Mouse (Mus musculus) layer of hippocampus, postnatal 10 days (tissue): ENCODE measurements at regions not wholly inside any gene's neighbourhood (a gene's known extent, or its start where the extent isn't known, plus 50 kb on each side); places are given as distances from the start of the nearest gene placed in this dataset.

ENCODE experiments used
- DNase-seq, 2 experiments: peaks; one replicate each; pipeline ENCODE4 v3.0.0; 2021; ENCODE audit warnings: low spot score in 2 of 2

DNA sequence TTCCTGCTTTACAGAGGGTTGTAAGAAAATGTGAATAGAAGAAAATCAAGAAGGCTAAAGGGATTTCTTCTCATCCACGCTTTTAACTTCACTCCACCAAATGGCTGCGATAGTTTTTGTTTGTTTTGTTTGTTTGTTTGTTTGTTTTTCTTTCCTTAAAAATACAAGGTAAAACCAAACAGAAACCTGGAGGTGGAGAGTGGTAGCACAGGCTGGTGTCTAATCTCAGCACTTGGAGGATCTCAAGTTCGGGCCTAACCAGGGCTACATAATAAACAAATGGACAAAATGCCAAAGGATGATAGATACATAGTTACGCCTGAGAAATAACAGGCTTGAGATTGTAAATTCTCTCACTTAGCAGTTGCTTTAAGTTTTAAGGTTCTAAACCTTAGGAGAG lies 50.8 kb upstream of the Mboat1 start:
- DNase-seq = no peak

DNA sequence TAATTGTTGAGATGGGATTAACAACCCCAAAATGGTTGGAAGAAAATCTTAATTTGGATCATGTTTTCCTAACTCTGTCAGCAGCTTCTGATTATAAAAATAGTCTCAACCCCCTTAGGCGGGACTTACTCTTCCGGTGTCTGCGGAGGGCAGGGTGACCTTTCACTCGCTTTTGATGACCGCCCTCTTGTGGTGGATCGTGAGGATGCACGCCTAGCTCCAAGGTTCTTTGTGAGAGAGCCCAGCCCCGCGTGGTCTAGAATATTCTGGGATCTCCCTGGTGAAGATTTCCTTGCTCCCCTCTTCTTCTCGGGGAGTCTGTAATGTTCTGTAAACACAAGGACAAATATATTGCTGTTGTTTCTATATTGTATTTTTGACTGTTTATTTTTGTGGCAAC lies 51.3 kb upstream of the Mboat1 start:
- DNase-seq = peak; percentile 88 to 90

DNA sequence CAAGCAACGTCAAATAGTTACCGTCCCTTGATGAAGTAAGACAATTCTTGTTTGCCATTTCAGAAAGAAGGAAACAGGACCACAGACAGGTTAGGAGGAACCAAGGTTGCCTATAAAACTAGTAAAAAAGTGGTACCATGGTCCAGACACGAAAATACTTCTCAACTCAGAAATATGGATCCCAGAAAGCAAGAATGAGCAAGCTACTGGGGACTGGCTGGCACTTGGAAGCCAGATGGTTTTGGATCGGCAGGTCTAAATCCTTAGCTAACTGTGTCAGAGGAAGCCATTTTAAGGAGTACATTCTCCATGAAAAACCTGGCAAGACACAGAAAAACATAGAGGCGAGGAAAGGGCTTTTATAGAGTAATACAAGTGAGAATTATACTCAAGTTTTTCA lies 51.9 kb upstream of the Mboat1 start:
- DNase-seq = no peak

DNA sequence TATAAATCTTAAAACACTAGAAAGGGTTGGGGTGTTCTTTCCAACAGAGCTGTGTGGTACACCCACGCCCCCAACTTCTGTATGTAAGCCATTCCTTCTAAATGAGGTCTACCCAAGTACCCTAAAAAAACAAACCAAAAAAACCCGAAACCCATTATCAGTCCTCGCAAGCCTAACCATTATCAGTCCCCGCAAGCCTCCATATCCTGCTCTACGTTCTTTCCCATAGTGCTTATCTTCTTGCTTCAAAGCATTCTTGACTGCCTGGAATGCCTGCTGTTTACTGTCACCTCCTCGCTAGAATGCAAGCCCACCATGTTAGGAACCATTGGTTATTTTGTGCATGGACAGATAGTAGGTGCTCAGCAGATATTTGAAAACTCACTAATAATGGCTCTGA lies 52.3 kb upstream of the Mboat1 start:
- no peak for DNase-seq

GRCm38 (mm10) chr13:30082761-30083160 lies 53.5 kb upstream of the Mboat1 start:
- DNase-seq = no peak

- DNase-seq = no peak
Measured at GRCm38 (mm10) chr13:30080705-30081474, 55.4 kb upstream of the Mboat1 start.

- no peak for DNase-seq
Measured at GRCm38 (mm10) chr13:30074517-30075064, 61.7 kb upstream of the Mboat1 start.

- no peak for DNase-seq
Measured at GRCm38 (mm10) chr13:30074069-30074468, 62.2 kb upstream of the Mboat1 start.

GRCm38 (mm10) chr13:30069397-30069796 lies 66.9 kb upstream of the Mboat1 start:
- DNase-seq = no peak

DNA sequence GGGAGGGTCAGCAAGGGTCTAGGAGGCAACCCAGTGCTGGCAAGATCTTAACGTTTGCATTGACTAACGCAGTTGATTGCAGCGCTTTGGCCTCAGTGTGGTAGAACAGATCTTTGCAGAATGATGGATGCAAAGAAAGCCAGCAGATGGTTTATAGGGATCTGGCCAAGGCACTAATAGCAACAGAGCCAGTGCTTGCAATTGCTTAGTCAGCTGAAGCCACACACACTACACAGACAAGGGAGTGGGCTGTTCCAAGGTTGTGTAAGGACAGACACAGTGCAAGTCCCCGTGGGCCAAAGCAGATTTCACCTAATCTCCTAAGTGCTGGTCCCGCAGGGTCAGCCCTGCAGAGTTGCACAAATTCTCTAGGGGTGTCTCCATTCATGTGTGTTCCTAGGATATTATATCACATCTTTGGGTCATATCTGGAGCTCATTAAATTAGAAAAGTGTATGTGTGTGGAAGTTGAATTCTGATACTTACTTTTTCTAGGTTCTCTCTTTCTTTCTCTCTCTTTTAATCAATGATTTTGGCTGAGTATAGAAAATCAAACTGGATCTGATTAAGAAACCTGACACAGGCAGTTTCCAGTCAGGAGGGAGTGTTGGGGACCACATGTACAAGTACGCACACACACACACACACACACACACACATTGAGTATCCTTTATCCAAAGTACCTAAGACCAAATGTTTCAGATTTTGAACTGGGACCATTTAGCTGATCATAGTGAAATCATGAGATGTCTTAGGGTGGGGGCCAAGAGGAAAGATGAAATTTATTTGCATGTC lies 68.5 kb upstream of the Mboat1 start:
- no peak for DNase-seq

- DNase-seq = no peak
Measured at GRCm38 (mm10) chr13:30065520-30065919, 70.8 kb upstream of the Mboat1 start.

DNA sequence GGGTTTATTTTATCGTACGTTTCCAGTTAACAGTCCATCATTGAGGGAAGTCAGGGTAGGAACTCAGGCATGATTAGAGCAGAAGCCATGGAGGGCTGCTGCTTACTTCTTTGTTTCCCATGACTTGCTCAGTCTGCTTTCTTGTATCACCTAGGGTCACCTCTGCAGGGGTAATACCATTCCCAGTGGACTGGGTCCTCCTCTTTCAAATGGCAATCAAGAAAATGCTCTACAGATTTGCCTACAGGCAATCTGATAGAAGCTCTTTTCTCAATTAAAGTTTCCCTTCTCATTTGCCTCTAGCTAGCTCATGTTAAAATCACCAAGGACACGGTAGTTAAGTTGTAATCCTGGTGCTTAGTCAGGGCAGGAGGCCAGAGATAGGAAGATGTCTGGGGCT lies 72.5 kb upstream of the Mboat1 start:
- no peak for DNase-seq

DNA sequence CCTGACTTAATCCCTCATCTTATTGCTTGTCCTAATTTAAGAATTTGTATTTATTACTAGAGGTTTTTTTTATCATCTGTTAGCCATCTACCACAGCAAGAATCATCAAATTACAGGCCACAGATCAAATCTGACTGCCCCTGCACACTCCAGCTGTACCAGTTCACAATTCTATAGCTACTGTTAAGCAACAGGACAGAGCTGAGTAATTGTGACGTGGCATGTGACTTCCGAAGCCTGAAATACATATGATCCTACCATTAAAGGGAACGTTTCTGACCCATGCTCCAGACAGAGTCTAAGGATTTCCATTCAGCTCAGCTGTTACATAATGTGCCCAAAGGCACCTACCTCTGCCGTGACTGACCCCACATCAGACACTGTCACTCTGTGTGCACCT lies 74.0 kb upstream of the Mboat1 start:
- no peak for DNase-seq

DNA sequence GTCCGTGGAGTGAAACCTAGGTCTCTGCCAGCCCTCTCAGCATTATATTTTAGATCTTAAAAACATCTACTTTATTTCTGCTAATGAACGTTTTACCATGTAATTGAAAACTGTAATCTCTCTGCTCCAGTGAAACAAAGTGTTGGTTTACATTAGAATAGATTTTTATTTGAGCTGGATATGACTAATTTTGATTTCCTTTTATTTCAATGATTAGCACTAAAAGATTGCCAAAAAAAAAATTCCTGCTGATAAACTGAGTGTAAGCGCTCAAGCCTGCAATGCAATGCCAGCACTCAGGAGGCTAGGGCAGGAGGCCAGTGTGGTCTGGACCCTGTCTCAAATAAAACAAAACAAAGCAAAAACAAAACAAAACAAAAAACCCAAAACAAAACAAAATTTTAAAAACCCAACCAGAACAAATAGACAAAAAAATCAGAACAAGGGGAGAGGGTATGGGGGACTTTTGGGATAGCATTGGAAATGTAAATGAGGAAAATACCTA lies 69.3 kb upstream of the E2f3 start:
- no peak for DNase-seq

DNA sequence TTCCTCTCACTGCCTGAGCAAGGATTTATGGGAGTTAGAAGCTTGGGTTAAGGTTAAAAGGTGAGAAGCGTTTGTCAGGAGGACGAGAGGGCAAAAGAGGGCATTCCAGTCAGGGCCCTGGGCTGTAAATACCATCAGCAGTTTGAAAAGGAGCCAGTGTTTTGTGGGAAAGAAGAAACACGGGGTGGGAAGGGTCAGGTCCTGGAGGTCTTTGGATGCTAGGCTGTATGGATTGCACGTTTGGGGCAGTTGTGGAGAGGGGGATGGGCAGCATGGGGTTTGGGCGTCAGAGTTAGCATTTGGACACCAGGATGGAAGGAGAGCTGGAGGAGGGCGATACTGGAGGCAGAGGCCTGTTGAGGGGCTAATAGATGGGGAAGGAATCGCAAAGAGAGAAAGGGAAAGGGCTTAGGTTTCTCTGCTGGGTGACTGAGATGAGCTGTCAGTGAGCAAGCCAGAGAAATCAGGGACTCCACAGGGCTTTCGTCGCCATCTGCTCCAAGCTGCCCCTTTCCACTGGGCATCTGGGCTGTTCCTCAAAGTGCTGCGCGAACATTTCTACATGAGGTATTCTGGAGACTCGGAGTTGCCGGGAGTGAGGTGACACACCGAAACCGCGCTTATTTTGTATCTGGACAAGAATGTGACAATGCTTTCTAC lies 66.2 kb upstream of the E2f3 start:
- DNase-seq = no peak

DNA sequence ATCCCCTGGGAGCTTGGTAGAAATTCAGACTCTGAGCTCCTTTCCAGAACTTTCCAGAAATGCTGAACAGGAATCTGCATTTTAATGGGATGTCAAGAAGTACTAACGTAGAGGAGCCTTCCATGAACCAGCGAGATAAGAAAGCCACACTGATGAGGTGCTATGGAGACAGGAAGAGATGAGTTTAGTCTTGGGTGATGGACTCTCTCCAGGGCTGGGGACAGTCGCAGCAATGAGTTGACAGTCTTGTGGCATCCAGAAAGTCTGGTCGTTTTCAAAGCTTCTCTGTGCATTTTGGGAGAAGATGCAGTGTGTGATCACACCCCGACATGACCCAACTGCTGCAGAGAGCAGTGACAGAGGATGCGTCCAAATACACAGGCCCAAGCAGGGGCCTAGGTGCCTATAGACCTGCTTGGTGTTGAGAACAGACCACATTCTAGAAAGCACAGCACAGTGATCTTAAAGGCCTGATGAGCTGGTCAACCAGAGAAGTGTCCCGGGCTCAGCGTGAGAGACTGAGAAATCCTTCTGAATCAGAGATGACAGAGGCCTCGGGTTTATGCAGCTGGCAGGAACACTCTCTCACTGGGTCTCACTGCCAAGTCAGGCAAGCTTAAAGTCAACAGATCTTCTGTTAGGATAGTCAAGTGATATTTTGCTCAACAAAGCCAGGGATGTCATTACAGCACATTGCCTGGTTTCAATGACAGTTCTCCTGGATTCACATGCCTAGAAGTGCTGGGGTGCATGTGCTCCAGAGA lies 65.1 kb upstream of the E2f3 start:
- DNase-seq = no peak

DNA sequence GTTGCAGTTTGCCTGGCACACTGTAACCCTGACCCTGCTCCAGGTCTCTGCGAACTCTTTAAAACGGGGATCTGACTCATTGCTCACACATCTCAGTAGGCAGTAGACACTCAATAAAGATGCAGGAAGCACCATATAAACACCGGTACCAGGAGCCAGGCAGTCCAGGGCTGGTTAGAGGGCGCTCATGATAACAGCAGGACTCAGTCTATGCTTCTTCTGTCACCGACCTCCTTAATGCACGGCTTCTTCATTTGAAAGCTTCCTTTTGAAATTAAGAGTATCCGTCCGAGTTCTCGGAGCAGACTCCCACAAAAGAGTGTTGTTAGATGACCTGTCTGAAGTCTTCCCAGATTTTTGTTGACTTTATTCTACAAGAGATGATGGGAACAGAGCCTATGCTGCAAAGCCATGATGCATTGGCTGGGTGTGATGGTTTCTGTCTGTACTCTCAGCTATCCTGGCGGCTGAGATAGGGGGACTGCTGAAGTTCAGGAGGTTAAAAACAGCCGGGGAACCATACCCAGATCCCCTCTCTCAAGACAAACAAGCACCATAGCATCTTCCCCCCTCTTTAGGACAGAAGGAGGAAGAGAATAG lies 62.5 kb upstream of the E2f3 start:
- no peak for DNase-seq

- no peak for DNase-seq
Measured at GRCm38 (mm10) chr13:30046504-30047169, 60.8 kb upstream of the E2f3 start.

DNA sequence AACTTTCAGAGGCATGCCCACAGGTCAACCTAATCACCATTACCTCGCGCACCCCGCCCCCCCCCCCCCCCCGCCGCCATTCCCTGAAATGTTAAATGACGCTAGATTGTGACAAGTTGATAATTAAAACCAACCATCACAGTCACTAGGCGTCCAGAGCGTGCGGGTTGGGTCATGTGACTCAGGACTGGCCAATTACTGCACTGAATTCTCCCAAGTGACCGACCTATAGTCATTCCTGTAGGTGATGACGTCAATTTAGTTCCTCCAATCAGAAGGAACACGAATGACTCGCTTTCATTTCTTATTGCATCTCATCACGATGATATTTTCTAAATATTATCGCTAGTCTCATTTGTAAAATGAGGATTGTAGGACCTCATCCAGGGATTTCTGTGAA lies 60.2 kb upstream of the E2f3 start:
- DNase-seq = no peak

GRCm38 (mm10) chr13:30045225-30045624 lies 59.4 kb upstream of the E2f3 start:
- DNase-seq = no peak
